Mouse (Mus musculus) embryonic facial prominence, embryonic 13.5 days (tissue): ENCODE results near the gene St6galnac3. TPM values are rescaled to one million over a fixed set of nuclear protein-coding genes. Genes with fewer than 3 reads are reported as not detected.

Experiments
- ATAC-seq: fragments of 200-750 bp; cut with Nextera tagmentation; 2 replicates; pipeline ENCODE4 v1.8.0; 2017; ENCODE audit warnings: low read depth; ENCODE audit not compliant: insufficient number of reproducible peaks, insufficient read depth, low FRiP score, low TSS enrichment
- H3K27ac ChIP-seq: fragments of 300-500 bp; sonication (generic); 2 replicates; pipeline ENCODE4 v1.5.1; 2015; ENCODE audit warnings: moderate library complexity, mild to moderate bottlenecking, inconsistent platforms
- H3K27me3 ChIP-seq: fragments of 300-500 bp; sonication (generic); 2 replicates; pipeline ENCODE4 v1.6.1; 2015; ENCODE audit warnings: mild to moderate bottlenecking, inconsistent platforms
- H3K36me3 ChIP-seq: fragments of 300-500 bp; sonication (generic); 2 replicates; pipeline ENCODE4 v1.6.1; 2015; ENCODE audit warnings: mild to moderate bottlenecking, inconsistent platforms
- H3K4me1 ChIP-seq: fragments of 300-500 bp; sonication (generic); 2 replicates; pipeline ENCODE4 v1.6.1; 2015; ENCODE audit warnings: inconsistent platforms
- H3K4me2 ChIP-seq: fragments of 300-500 bp; sonication (generic); 2 replicates; pipeline ENCODE4 v1.6.1; 2015; ENCODE audit warnings: moderate library complexity, mild to moderate bottlenecking, inconsistent platforms
- H3K4me3 ChIP-seq: fragments of 300-500 bp; sonication (generic); 2 replicates; pipeline ENCODE4 v1.5.1; 2015; ENCODE audit warnings: mild to moderate bottlenecking, inconsistent platforms
- H3K9ac ChIP-seq: fragments of 300-500 bp; sonication (generic); 2 replicates; pipeline ENCODE4 v1.6.1; 2015; ENCODE audit warnings: mild to moderate bottlenecking, inconsistent platforms
- H3K9me3 ChIP-seq: fragments of 300-500 bp; sonication (generic); 2 replicates; pipeline ENCODE4 v1.6.1; 2016; ENCODE audit warnings: inconsistent platforms
- WGBS: fragments of 180-500 bp; shearing (Covaris S2); methylation state at CpG from one replicate; pipeline ENCODE4 v1.1.7; 2015; ENCODE audit warnings: mixed read lengths; 5-methylcytosine and 5-hydroxymethylcytosine counted together
- polyA plus RNA-seq: library from polyadenylated mRNA; unstranded; fragments of >200 nt; fragmentation: Nextera tagmentation; extraction: Ambion mirVana; gene quantifications from 2 replicates; pipeline ENCODE4 v1.2.1, GENCODE M21; 2015

St6galnac3 gene
- polyA plus RNA-seq, 1 experiment from 2014 or later: 60.3 TPM

DNA sequence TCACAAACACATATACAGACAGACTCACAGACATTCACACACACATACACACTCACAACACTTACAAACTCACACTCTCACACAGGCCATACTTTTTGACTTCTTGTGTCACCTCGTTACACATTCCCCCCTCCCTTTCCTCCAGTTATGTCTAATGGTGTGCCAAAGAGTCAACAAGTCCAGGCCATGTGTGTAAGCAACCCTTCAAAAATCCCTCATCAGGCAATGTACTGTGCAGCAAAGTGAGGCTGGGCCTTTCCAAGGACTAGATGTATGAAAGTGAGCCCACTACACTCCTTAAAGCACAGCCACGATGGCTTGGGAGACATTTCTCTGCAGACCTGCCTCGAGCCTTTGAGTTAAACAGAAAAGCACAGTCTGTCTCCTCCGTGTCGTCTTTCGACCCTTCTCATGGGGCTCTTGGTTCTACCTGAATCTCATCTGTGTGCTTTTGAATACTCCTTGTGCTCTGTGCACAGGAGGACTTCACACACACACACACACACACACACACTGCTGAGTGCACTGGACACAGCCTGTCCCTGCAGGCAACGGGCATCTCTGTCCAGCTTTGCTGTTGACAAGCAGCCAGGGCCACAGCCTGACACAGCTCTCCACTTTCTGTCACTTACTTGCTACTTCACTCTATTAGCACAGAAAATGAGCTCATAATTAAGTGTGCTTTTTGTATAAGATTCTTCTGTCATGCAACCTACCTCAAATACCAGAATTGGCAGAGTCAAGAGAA is 177.9 kb downstream of the St6galnac3 start:
- 84% methylated on average over 7 of the region's 7 CpGs for WGBS
- no peak for ATAC-seq

DNA sequence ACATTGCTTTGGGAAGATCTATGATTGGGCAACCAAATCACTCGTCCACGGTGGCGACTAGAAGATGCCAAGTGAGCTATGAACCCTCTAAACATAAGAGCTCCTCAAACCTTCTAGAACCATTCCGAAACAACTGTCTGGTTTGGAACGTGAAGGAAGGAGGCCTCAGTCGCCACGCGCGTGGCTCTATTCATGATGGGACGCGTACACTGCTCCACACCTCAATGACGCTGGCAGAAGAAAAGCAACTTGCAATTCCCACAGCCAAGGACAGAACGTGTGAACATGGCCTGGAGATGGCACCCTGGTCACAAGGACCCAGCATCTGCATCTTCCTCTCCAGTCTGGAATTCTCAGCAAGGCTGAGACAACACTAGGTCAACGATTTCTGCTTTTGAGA is 185.1 kb downstream of the St6galnac3 start:
- Histone ChIP-seq H3K27ac (no peak overlapping the region), H3K9me3 (no peaks in the 10 kb centered on the region), H3K36me3 (no peaks in the 10 kb centered on the region), H3K9ac (no peak overlapping the region), H3K4me3 (no peak overlapping the region), H3K4me2 (no peak overlapping the region), H3K27me3 (no peaks in the 10 kb centered on the region), H3K4me1 (peaks cover 4% of the 10 kb centered on the region; the same call in 1 of the 2 replicates)
- whole genome bisulfite sequencing: 97% methylated on average over 14 of the region's 14 CpGs
- no peak for ATAC-seq

More for the DNA sequence above, 177.9 kb downstream of the St6galnac3 start:
- Histone ChIP-seq H3K4me1 (no peaks in the 10 kb centered on the region), H3K9me3 (no peaks in the 10 kb centered on the region), H3K36me3 (no peaks in the 10 kb centered on the region), H3K4me3 (no peak overlapping the region), H3K4me2 (no peak overlapping the region), H3K9ac (no peak overlapping the region), H3K27me3 (no peaks in the 10 kb centered on the region), H3K27ac (no peak overlapping the region)

DNA sequence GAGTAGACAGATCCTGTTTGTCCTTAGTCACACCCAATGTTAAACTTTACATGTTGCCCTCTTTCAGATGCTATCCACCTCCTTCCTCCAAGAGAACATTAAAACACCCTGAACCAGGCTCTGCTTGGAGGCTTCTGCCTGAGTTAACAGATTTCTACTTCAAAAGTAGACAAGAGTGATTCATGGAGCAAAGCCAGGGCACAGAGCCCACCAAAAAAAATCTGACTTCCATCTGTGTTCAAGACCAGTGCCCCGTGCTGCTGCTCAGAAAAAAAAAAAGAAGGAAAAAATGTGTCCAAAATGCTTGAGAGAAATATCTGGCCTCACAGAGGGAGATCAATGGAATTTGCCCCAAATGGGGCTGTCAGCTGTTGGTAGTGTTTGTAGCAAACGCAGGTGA is 186.6 kb downstream of the St6galnac3 start:
- Histone ChIP-seq H3K4me3 (no peak overlapping the region), H3K4me2 (no peak overlapping the region), H3K36me3 (no peaks in the 10 kb centered on the region), H3K9me3 (no peaks in the 10 kb centered on the region), H3K27me3 (no peaks in the 10 kb centered on the region), H3K27ac (no peak overlapping the region), H3K9ac (no peak overlapping the region), H3K4me1 (peaks cover 4% of the 10 kb centered on the region; the same call in 1 of the 2 replicates)
- ATAC-seq: no peak
- 40% methylated on average over 2 of the region's 2 CpGs for WGBS

DNA sequence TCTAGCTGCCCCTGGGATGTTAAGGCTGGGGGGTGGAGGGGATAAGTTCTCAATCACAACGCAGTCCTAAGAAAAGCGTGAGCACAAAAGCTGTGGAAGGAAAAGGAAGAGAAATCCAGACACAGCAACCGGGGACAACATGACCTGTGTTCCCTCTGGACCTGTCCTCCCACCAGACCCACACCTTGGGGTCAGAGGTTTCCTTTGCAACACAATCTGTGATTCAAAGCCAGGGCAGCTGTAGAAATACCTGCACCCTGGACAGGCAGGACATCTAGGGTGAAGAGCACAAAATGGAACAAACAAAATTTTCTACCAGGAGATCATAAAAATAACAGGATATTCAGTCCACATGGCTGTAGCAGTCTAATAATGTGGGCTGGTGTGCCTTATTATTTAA is 187.5 kb downstream of the St6galnac3 start:
- no peaks in the 10 kb centered on the region for H3K36me3 ChIP-seq
- 84% methylated on average over 3 of the region's 3 CpGs for WGBS
- H3K4me2 ChIP-seq: no peak overlapping the region

DNA sequence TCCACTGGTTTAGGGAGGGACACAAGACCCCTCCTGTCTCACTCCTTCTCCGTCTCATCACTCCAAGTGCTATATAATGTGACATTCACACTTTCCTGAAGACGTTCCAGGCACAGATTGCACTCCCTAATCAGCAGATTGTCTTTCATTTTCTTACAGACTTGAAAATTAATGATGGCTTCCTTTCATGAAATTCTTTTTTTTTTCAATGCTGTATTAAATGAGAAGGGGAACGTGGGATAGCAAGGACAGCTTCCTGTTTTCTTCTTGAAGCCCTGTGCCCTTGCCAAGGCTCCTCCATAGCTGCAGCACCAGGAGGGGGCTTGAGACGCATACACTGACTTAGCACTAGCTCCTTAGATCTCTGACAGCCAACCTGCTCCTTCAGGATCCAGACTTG is 188.7 kb downstream of the St6galnac3 start:
- WGBS: 84% methylated on average over 4 of the region's 4 CpGs
- Histone ChIP-seq H3K27me3 (no peaks in the 10 kb centered on the region), H3K9me3 (no peaks in the 10 kb centered on the region), H3K4me3 (no peak overlapping the region), H3K36me3 (no peaks in the 10 kb centered on the region), H3K4me1 (peaks cover 4% of the 10 kb centered on the region; the same call in 1 of the 2 replicates), H3K9ac (no peak overlapping the region), H3K27ac (no peak overlapping the region), H3K4me2 (no peak overlapping the region)
- no peak for ATAC-seq

More for the DNA sequence above, 187.5 kb downstream of the St6galnac3 start:
- Histone ChIP-seq H3K9me3 (no peaks in the 10 kb centered on the region), H3K9ac (no peak overlapping the region), H3K4me1 (peaks cover 4% of the 10 kb centered on the region; the same call in 1 of the 2 replicates), H3K4me3 (no peak overlapping the region), H3K27me3 (no peaks in the 10 kb centered on the region), H3K27ac (no peak overlapping the region)
- ATAC-seq: no peak

DNA sequence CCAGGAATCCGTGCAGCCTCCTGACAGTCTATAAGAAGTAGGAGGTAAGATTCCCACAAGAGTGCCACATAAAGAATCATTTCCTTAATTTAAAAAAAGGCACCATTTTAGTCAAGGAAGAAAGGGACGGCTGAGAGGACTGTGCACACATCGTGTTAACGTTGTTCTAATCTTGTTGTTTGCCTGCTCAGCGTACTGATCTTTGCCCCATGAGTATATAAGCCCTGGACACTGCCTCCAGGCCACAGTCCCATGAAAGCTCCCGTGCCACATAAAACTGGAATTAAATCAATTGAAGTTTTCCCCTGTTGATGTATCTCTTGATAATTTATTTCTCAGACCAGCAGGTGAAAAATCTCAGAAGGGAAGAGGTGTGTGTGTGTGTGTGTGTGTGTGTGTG is 195.8 kb downstream of the St6galnac3 start:
- Histone ChIP-seq H3K27ac (no peak overlapping the region), H3K4me2 (no peak overlapping the region), H3K27me3 (no peaks in the 10 kb centered on the region), H3K9ac (no peak overlapping the region), H3K4me1 (peaks cover 10% of the 10 kb centered on the region), H3K9me3 (no peaks in the 10 kb centered on the region), H3K4me3 (no peak overlapping the region), H3K36me3 (no peaks in the 10 kb centered on the region)
- WGBS: 89% methylated on average over 6 of the region's 6 CpGs
- ATAC-seq: no peak

DNA sequence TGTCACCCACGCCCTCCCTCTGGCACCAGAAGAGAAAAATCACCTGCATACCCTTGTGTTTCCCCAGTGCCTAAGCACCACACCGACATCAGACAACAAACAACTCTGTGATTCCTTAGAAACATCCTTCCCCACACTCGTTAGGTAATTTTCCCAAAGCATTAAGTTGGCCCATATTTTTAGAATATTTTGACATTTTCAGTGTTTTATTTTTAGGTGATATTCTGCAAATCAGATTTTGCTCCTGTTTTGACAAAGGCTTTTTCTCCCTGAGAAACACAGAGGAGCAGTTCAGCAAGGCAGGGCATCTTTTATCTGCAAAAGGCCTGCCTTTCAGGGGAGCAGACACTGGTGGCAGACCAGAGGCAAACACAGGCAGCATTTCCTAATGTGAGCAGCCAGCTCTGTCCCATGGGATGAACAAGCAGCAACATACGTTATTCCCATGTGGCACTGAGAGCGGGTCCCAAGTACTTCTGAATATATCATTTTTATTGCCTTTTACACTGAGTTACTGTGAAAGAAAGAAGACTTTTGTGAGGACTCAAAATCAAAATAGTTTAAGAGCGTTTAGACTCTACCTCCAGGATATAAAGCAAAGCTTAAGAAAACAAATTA is 199.7 kb downstream of the St6galnac3 start:
- no peak for ATAC-seq
- Histone ChIP-seq H3K4me2 (no peak overlapping the region), H3K27ac (no peak overlapping the region), H3K9ac (no peak overlapping the region), H3K36me3 (no peaks in the 10 kb centered on the region), H3K4me1 (peaks cover 10% of the 10 kb centered on the region), H3K4me3 (no peak overlapping the region), H3K27me3 (no peaks in the 10 kb centered on the region), H3K9me3 (no peaks in the 10 kb centered on the region)
- WGBS: 73% methylated on average over 6 of the region's 6 CpGs

DNA sequence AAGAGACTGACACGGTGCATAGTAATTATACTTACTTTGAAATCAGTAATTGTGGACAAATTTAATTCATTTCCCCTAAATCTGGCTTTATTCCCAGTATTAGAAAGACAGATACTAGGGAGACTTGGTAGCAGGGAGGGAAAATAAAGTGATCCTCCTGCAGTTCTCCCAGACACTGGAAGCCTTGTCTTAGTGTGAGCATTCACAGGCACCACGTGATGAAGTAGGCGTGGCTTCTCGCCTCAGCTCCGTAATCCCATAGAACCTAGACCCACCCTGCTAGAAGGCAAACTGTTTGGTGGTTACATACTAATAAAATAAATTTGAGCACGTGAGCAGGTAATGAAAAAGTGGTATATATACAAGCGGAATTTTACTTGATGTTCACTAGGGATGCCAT is 208.1 kb downstream of the St6galnac3 start:
- ATAC-seq: no peak
- H3K27ac ChIP-seq: no peak overlapping the region

DNA sequence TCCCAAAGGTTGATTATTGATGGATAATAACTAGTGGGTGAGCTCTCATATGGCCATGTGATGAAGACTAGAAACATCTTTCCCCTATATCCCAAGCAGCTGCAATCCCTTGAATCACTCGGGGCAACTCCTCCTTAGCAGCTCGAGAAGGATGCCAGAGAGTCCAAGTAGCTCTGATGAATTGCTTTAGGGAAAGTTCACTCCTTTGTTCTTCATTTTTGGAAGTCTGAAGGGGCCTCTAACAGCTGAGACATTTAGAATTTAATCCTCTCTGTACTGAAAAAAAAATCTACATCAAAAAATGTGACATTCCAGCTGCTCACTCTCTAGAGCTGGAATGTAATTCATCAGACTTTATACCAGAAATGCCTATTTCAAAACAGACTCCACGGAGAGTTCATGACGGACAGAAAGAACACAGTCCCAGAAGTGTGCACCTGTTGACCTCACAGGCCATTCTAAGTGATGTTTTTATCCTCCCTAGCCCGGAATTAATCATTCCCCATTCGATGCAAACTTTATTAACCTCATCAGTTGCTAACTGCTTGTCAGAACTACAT is 211.4 kb downstream of the St6galnac3 start:
- H3K36me3 ChIP-seq: 0 out of 2 replicates have a peak, but pooled peaks cover under 1% of the 10 kb centered on the region
- H3K27me3 ChIP-seq: no peaks in the 10 kb centered on the region
- H3K27ac ChIP-seq: no peak overlapping the region
- H3K4me2 ChIP-seq: no peak overlapping the region
- 40% methylated on average over 6 of the region's 6 CpGs for WGBS
- 0 out of 2 replicates have a peak, but pooled peaks cover under 1% of the 10 kb centered on the region for H3K9me3 ChIP-seq
- H3K4me3 ChIP-seq: no peak overlapping the region
- no peak for ATAC-seq
- H3K4me1 ChIP-seq: peaks cover 39% of the 10 kb centered on the region
- H3K9ac ChIP-seq: no peak overlapping the region

More for the DNA sequence above, 208.1 kb downstream of the St6galnac3 start:
- peaks cover 19% of the 10 kb centered on the region for H3K4me1 ChIP-seq
- 0 out of 2 replicates have a peak, but pooled peaks cover 3% of the 10 kb centered on the region for H3K9me3 ChIP-seq
- 72% methylated on average over 7 of the region's 7 CpGs for WGBS
- H3K4me3 ChIP-seq: no peak overlapping the region
- H3K27me3 ChIP-seq: no peaks in the 10 kb centered on the region
- H3K9ac ChIP-seq: no peak overlapping the region
- H3K36me3 ChIP-seq: 0 out of 2 replicates have a peak, but pooled peaks cover 7% of the 10 kb centered on the region
- H3K4me2 ChIP-seq: no peak overlapping the region

DNA sequence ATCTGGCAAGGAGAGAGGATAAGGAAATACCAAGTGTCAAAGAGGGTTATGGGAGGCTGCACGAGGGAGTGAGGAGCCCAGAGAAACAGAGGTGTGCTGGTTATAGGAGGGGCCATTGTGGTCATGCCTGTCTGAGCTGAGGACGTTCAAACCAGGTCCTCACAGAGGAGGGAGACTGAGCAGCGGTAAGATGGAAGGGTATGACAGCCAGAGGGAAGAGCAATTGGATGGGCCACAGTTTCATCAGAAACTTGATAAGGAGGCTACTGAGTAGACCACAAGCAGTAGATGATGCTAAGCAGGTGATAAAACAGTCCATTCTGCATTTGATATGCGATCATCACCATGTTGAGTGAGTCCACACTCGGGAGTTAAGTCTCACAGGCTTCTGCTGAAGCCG is 212.4 kb downstream of the St6galnac3 start:
- H3K4me3 ChIP-seq: no peak overlapping the region
- H3K9ac ChIP-seq: no peak overlapping the region
- H3K27me3 ChIP-seq: no peaks in the 10 kb centered on the region
- no peak overlapping the region for H3K27ac ChIP-seq
- ATAC-seq: no peak
- no peak overlapping the region for H3K4me2 ChIP-seq
- 74% methylated on average over 6 of the region's 6 CpGs for WGBS
- H3K9me3 ChIP-seq: no peaks in the 10 kb centered on the region
- H3K36me3 ChIP-seq: no peaks in the 10 kb centered on the region
- peaks cover 39% of the 10 kb centered on the region for H3K4me1 ChIP-seq

DNA sequence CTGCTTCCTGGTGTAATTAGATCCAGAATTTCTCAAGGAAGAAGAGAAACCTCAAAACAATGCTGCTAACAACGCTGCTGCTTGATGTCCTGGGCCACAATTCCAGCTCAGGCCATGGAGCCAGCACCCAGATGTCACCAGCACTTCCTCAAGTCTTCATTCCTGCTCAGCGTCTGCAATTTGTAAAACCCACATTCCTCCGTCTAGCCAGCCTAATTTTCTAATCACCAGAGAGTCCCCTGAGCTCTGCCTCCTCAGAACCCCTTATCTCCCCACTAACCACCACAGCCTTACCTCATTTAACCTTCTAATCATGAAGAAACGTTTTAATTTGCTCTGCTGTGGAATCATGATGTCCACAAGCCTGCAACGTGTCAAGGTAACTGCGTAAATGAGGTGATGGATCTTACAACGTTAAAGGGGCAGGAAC is 213.8 kb downstream of the St6galnac3 start:
- ATAC-seq: no peak
- no peaks in the 10 kb centered on the region for H3K27me3 ChIP-seq
- H3K9me3 ChIP-seq: no peaks in the 10 kb centered on the region
- no peak overlapping the region for H3K4me2 ChIP-seq
- peaks cover 6% of the 10 kb centered on the region; the same call in 1 of the 2 replicates for H3K36me3 ChIP-seq
- no peak overlapping the region for H3K4me3 ChIP-seq
- H3K4me1 ChIP-seq: peaks cover 39% of the 10 kb centered on the region
- no peak overlapping the region for H3K9ac ChIP-seq
- no peak overlapping the region for H3K27ac ChIP-seq
- 27% methylated on average over 7 of the region's 7 CpGs for WGBS
